Mouse (Mus musculus) midbrain, embryonic 15.5 days (tissue): Measurements from ENCODE around the gene Egr4. TPM values are rescaled to one million over a fixed set of nuclear protein-coding genes. Genes with fewer than 3 reads are reported as not detected.
A peak's percentile ranks its signal among the peaks of the same experiment; 100 is the strongest.

Source experiments
- ATAC-seq: fragments of 200-750 bp; cut with Nextera tagmentation; replicated peaks from 2 replicates; pipeline ENCODE4 v1.8.0; 2017; ENCODE audit warnings: moderate TSS enrichment
- H3K27ac ChIP-seq: fragments of 300-500 bp; sonication (generic); 2 replicates; pipeline ENCODE4 v1.5.1; 2015; ENCODE audit warnings: mild to moderate bottlenecking, inconsistent platforms
- H3K27me3 ChIP-seq: fragments of 300-500 bp; sonication (generic); replicated peaks from 2 replicates; pipeline ENCODE4 v1.6.1; 2015; ENCODE audit warnings: inconsistent platforms
- H3K36me3 ChIP-seq: fragments of 300-500 bp; sonication (generic); replicated peaks from 2 replicates; pipeline ENCODE4 v1.6.1; 2015; ENCODE audit warnings: inconsistent platforms
- H3K4me1 ChIP-seq: fragments of 300-500 bp; sonication (generic); 2 replicates; pipeline ENCODE4 v1.6.1; 2015; ENCODE audit warnings: inconsistent platforms
- H3K4me2 ChIP-seq: fragments of 300-500 bp; sonication (generic); 2 replicates; pipeline ENCODE4 v1.6.1; 2015; ENCODE audit warnings: inconsistent platforms, mild to moderate bottlenecking, moderate library complexity
- H3K4me3 ChIP-seq: fragments of 300-500 bp; sonication (generic); 2 replicates; pipeline ENCODE4 v1.5.1; 2015; ENCODE audit warnings: mild to moderate bottlenecking, inconsistent platforms
- H3K9ac ChIP-seq: fragments of 300-500 bp; sonication (generic); 2 replicates; pipeline ENCODE4 v1.6.1; 2015; ENCODE audit warnings: mild to moderate bottlenecking, inconsistent platforms
- H3K9me3 ChIP-seq: fragments of 300-500 bp; sonication (generic); 2 replicates; pipeline ENCODE4 v1.6.1; 2016; ENCODE audit warnings: inconsistent platforms
- WGBS: fragments of 180-500 bp; shearing (Covaris S2); methylation state at CpG from one replicate; pipeline ENCODE4 v1.1.7; 2015; ENCODE audit warnings: mixed read lengths; 5-methylcytosine and 5-hydroxymethylcytosine counted together
- polyA plus RNA-seq: library from polyadenylated mRNA; unstranded; fragments of >200 nt; fragmentation: Nextera tagmentation; extraction: Ambion mirVana; gene quantifications from 2 replicates; pipeline ENCODE4 v1.2.1, GENCODE M21; 2015

The Egr4 gene
- polyA plus RNA-seq: not detected in 2 replicates

GRCm38 (mm10) chr6:85513531-85513910 is at the start of gene Egr4:
Gene Egr4, minus strand, starts transcription at chr6:85513589.
- ATAC-seq: peak; percentile 67
- Histone ChIP-seq H3K36me3 (no peaks in the 10 kb centered on the region), H3K4me2 (peak within 1 kb of the TSS; percentile 94), H3K4me3 (peak within 1 kb of the TSS; percentile 48), H3K27me3 (peaks cover 60% of the 10 kb centered on the region), H3K9ac (peak within 1 kb of the TSS; percentile 34), H3K27ac (no peak within 1 kb of the TSS), H3K9me3 (no peaks in the 10 kb centered on the region), H3K4me1 (peaks cover 39% of the 10 kb centered on the region)
- WGBS: under 1% methylated on average over 38 of the region's 38 CpGs

- Histone ChIP-seq H3K4me3 (no peak overlapping the region), H3K4me1 (no peaks in the 10 kb centered on the region), H3K36me3 (no peaks in the 10 kb centered on the region), H3K27ac (no peak overlapping the region), H3K4me2 (no peak overlapping the region), H3K9ac (no peak overlapping the region), H3K27me3 (no peaks in the 10 kb centered on the region), H3K9me3 (no peaks in the 10 kb centered on the region)
- ATAC-seq: no peak
- 19% methylated on average over 1 of the region's 1 CpGs for WGBS
Observed at GRCm38 (mm10) chr6:85562374-85562773, 49.0 kb upstream of the Egr4 start.

- WGBS: 88% methylated on average over 5 of the region's 5 CpGs
- Histone ChIP-seq H3K4me1 (no peaks in the 10 kb centered on the region), H3K9ac (no peak overlapping the region), H3K36me3 (no peaks in the 10 kb centered on the region), H3K4me3 (no peak overlapping the region), H3K27ac (no peak overlapping the region), H3K27me3 (no peaks in the 10 kb centered on the region), H3K4me2 (no peak overlapping the region), H3K9me3 (no peaks in the 10 kb centered on the region)
- no peak for ATAC-seq
Observed at GRCm38 (mm10) chr6:85547642-85548041, 34.3 kb upstream of the Egr4 start.

- Histone ChIP-seq H3K9me3 (no peaks in the 10 kb centered on the region), H3K4me3 (no peak overlapping the region), H3K9ac (no peak overlapping the region), H3K27me3 (no peaks in the 10 kb centered on the region), H3K4me1 (no peaks in the 10 kb centered on the region), H3K4me2 (no peak overlapping the region), H3K36me3 (no peaks in the 10 kb centered on the region), H3K27ac (no peak overlapping the region)
- 69% methylated on average over 13 of the region's 13 CpGs for WGBS
- ATAC-seq: no peak
Observed at GRCm38 (mm10) chr6:85544251-85544881, 31.0 kb upstream of the Egr4 start.

GRCm38 (mm10) chr6:85543351-85544175 is 30.2 kb upstream of the Egr4 start:
- 78% methylated on average over 10 of the region's 10 CpGs for WGBS
- H3K9ac ChIP-seq: no peak overlapping the region
- H3K4me3 ChIP-seq: no peak overlapping the region
- no peak overlapping the region for H3K27ac ChIP-seq
- H3K4me2 ChIP-seq: no peak overlapping the region
- H3K36me3 ChIP-seq: no peaks in the 10 kb centered on the region
- ATAC-seq: no peak
- H3K27me3 ChIP-seq: no peaks in the 10 kb centered on the region
- H3K9me3 ChIP-seq: no peaks in the 10 kb centered on the region
- no peaks in the 10 kb centered on the region for H3K4me1 ChIP-seq

- Histone ChIP-seq H3K27ac (no peak overlapping the region), H3K4me3 (no peak overlapping the region), H3K9me3 (no peaks in the 10 kb centered on the region), H3K9ac (no peak overlapping the region), H3K4me1 (peaks cover 9% of the 10 kb centered on the region), H3K36me3 (no peaks in the 10 kb centered on the region), H3K4me2 (no peak overlapping the region), H3K27me3 (no peaks in the 10 kb centered on the region)
- no peak for ATAC-seq
- WGBS: 73% methylated on average over 2 of the region's 2 CpGs
Observed at GRCm38 (mm10) chr6:85522825-85523224, 9.4 kb upstream of the Egr4 start.

GRCm38 (mm10) chr6:85522026-85522425 is 8.6 kb upstream of the Egr4 start:
- Histone ChIP-seq H3K36me3 (no peaks in the 10 kb centered on the region), H3K9ac (no peak overlapping the region), H3K4me3 (no peak overlapping the region), H3K4me1 (peaks cover 12% of the 10 kb centered on the region), H3K9me3 (no peaks in the 10 kb centered on the region), H3K4me2 (no peak overlapping the region), H3K27me3 (no peaks in the 10 kb centered on the region), H3K27ac (no peak overlapping the region)
- WGBS: 90% methylated on average over 5 of the region's 5 CpGs
- ATAC-seq: no peak

- 21% methylated on average over 5 of the region's 5 CpGs for WGBS
- ATAC-seq: peak; percentile 82
- H3K36me3 ChIP-seq: no peaks in the 10 kb centered on the region
- no peak overlapping the region for H3K9ac ChIP-seq
- peaks cover 24% of the 10 kb centered on the region for H3K27me3 ChIP-seq
- no peak overlapping the region for H3K4me3 ChIP-seq
- no peaks in the 10 kb centered on the region for H3K9me3 ChIP-seq
- H3K27ac ChIP-seq: peak overlapping the region; percentile 80
- H3K4me1 ChIP-seq: peaks cover 21% of the 10 kb centered on the region
- H3K4me2 ChIP-seq: peak overlapping the region; percentile 28
Observed at GRCm38 (mm10) chr6:85518091-85518693, 4.8 kb upstream of the Egr4 start.

- 73% methylated on average over 4 of the region's 4 CpGs for WGBS
- no peak for ATAC-seq
- Histone ChIP-seq H3K9me3 (no peaks in the 10 kb centered on the region), H3K4me2 (no peak overlapping the region), H3K9ac (no peak overlapping the region), H3K4me3 (no peak overlapping the region), H3K36me3 (no peaks in the 10 kb centered on the region), H3K4me1 (peaks cover 42% of the 10 kb centered on the region), H3K27ac (no peak overlapping the region), H3K27me3 (peaks cover 47% of the 10 kb centered on the region)
Observed at GRCm38 (mm10) chr6:85515941-85516340, 2.6 kb upstream of the Egr4 start.

GRCm38 (mm10) chr6:85512577-85513530 is 535 bp downstream of the Egr4 start:
- Histone ChIP-seq H3K9me3 (no peaks in the 10 kb centered on the region), H3K27me3 (peaks cover 60% of the 10 kb centered on the region)
- WGBS: under 1% methylated on average over 77 of the region's 90 CpGs

GRCm38 (mm10) chr6:85512056-85512440 is 1.3 kb downstream of the Egr4 start:
- Histone ChIP-seq H3K4me1 (peaks cover 30% of the 10 kb centered on the region), H3K4me2 (peak overlapping the region; percentile 94), H3K36me3 (no peaks in the 10 kb centered on the region), H3K4me3 (peak overlapping the region; percentile 48), H3K9me3 (no peaks in the 10 kb centered on the region), H3K27ac (no peak overlapping the region), H3K9ac (no peak overlapping the region), H3K27me3 (peaks cover 60% of the 10 kb centered on the region)
- 2% methylated on average over 32 of the region's 36 CpGs for WGBS
- no peak for ATAC-seq

More at GRCm38 (mm10) chr6:85512577-85513530, 535 bp downstream of the Egr4 start:
- H3K4me1 ChIP-seq: peaks cover 32% of the 10 kb centered on the region
- H3K9ac ChIP-seq: peak overlapping the region; percentile 34; the same call in 1 of the 2 replicates
- H3K4me2 ChIP-seq: peak overlapping the region; percentile 94
- H3K36me3 ChIP-seq: no peaks in the 10 kb centered on the region
- H3K27ac ChIP-seq: no peak overlapping the region
- H3K4me3 ChIP-seq: peak overlapping the region; percentile 48
- peak; percentile 32 for ATAC-seq
